Mouse (Mus musculus) small intestine, adult 2 months (tissue): ENCODE results near the gene Egr2.

ENCODE experiments used
- CTCF ChIP-seq: fragments of 200-500 bp; IDR thresholded peaks from 2 replicates; pipeline ENCODE4 v1.5.1; 2012; ENCODE audit warnings: low read depth, mild to moderate bottlenecking, control low read depth, inconsistent platforms, low read length, moderate library complexity, mixed read lengths; ENCODE audit not compliant: insufficient replicate concordance, insufficient read length; ENCODE audit errors: extremely low read depth
- POLR2A ChIP-seq: fragments of 200-500 bp; IDR thresholded peaks from 2 replicates; pipeline ENCODE4 v1.6.1; 2012; ENCODE audit warnings: low read depth, mild to moderate bottlenecking, control low read depth, inconsistent platforms, low read length, moderate library complexity

DNA sequence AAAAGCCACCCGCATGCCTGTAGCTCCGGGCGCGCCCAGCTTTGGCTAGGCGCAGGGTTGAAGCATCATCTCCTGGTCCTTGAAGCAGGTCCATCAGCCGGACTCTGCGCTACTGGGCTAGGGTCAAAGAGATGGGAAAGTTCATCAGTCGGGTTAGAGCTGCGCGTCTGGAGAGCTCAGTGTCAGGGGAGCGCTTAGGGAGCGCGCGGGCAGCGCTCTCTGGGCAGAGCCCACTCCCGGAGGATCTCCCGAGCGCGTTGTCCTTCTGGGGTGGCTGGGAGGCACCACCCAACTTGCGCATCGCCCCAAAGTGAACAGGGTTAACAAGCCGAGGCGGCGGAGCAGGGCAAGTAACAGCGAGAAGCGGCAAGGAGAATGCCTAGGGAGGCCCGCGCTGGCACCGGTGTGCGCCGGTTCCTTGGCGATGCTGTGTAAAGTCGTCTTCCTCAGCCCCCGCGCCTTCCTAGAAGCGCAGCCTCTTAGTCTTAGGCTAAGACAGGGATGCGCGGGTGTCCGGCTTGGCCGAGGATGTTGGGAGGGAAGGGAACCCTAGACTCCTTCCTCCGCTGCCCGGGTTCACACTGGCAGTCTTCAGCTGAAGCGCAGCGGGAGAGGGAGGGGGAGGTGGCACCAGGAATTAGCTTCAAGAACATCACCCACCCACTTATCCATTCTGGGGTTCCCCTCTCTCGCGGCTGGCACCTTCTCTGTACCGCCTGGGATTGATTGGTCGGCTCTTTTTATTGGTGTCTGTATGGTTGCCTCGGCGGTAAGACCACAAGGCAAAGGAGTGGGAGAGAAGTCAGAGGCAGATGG is 3.5 kb downstream of the Egr2 start:
- TF ChIP-seq POLR2A = no peak; the same call in 1 of the 2 replicates
- no peak for TF ChIP-seq CTCF
